Mouse (Mus musculus) left cerebral cortex, adult 8-10 months (tissue): Measurements from ENCODE around the gene Washc2. TPM values are rescaled to one million over a fixed set of nuclear protein-coding genes. Genes with fewer than 3 reads are reported as not detected.

Experiments
- DNase-seq, 2 experiments: peaks; one replicate each; pipeline ENCODE4 v3.0.0; 2022; ENCODE audit warnings: low spot score in 2 of 2
- total RNA-seq, 4 experiments: library from RNA; stranded (reverse); gene quantifications; 2 replicates each; pipeline ENCODE4 v1.2.4; 2022

The Washc2 gene
- total RNA-seq, 4 experiments from 2014 or later: 88.3 to 108 (median 95.9) TPM

DNA sequence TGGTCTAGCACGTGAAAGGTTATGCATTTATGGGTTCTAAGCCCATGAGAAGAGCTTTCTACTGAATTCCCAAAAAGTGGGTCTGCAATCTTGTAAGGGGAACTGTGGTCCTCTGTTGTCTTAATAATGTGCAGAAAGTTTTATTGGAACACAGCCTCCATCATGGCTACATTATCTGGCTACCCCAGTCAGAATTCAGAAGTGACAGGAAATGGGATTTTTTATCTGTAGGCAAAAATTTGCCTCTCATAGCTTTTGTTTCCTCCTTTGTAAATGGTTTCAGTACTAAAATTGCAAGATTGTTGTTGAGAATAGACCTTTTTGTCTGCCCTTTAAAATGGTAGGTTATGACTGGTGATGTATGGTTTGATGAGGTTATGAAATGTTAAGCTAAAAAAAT, 55.0 kb downstream of the Washc2 start:
- no peak for DNase-seq

DNA sequence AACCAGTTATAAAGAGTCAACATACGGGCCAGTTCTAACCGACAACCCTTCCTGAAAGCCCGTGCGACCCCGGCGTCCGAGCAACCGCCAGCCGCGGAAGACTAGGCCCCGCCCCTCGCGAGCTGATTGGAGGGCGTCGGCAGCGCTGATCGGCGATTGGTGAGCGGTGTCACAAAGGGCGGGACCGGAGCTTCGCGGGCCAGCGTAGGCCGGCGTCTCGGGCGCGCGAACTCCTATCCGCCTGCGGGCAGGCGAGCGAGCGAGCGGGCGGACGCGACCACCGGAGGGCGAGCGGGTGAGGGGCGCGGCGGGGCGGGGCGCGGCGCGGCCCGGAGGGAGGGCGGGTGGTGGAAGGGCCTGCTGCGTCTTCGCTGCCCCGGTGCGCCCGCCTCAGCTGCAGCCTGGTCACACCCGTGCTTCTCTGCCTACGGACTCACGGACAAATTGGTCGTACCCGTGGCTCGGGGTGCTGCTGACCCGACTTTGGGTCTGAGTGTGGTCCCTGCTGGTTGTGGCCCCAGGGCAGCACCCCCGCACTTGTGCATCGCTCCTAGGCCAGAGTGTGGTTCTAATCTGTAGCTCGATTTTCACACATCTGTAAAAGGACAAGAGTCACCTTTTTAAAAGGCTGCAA, 56.3 kb downstream of the Washc2 start, which contains the start of gene Zfand4:
TSS of gene Zfand4 (plus strand) at position 205 of the 634 bp plus-strand sequence.
- peak; percentile 77 to 87 for DNase-seq

DNA sequence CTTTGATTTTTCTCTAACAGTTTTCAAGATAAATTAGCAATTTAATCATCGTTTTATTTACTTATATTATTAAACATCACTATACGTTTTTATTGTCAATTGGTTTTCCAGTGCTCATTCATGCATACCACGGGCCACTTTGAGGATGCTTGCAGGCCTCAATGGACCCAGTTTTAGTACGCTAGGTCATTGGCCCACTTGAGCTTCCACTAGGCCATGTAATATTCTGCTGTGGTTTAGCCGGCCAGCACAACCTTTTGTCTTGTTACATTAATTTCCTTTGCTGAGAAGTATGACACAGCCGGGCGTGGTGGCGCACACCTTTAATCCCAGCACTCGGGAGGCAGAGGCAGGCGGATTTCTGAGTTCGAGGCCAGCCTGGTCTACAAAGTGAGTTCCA, 57.0 kb downstream of the Washc2 start:
- no peak for DNase-seq

DNA sequence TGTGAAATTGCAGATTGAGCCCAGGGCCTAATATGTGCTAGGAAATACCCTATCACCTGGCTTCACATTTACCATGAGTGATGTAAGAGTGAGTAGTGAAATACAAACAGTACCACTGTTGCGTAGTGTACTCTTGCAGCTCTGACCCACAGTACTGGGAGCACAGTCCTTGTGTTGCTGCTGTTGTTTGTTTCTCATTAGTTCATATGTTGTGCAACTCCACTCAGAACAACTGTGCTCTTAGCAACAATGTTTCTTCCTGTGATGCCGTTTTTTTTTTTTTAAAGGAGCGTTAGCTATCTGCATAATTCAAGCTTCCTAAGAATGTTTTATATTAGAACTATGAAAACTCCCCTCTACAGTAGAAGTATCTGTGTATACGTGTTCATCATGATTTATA, 57.8 kb downstream of the Washc2 start:
- no peak for DNase-seq

DNA sequence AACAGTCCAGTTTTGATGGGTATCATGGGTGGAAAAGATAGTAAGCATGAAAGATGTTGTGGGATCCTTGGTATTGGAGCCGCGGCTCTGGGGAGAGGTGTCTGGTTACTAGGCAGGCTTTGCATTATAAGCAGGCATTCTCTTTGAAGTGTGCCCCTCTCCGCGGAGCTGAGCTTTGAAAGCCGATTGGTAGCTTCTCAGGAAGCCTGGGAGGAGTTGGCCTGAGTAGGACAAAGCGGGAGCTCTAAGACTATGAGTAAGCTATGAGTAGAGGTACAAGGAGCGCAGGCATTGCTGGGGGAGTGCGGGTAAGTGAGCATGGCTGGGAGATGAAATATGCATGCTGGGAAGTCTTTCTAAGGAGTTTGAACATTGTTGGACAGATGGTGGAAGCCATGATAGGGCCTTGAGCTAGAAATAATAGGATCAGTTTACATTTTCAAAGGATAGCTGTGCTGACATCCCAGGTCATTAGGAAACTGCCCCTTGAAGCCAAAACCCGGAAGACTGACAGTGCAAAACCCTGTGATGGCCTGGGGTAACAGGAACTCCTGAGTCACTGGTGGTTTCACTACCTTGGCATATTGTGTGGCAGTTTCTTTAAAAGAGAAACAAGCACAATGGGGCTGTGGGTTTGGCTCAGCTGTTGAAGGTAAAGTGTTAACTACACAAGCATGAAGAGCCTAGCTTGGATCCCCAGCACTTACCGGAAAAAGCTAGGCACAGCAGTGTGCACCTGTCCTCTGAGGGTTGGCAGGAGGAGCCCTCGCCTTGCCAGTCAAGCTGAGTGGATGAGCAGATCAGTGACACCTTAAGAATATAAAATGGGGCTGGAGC, 58.7 kb downstream of the Washc2 start:
- DNase-seq: no peak

DNA sequence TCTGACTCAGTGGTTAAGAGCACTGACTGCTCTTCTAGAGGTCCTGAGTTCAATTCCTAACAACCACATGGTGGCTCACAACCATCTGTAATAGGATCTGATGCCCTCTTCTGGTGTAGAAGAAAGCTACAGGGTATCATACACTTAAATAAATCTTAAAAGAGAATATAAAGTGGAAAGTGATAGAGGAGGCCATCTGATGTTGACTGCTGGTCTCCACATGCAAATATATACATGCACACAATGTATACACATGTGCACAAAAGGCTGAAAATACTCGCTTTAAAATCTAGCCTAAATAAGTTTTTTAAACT, 59.2 kb downstream of the Washc2 start:
- no peak for DNase-seq

DNA sequence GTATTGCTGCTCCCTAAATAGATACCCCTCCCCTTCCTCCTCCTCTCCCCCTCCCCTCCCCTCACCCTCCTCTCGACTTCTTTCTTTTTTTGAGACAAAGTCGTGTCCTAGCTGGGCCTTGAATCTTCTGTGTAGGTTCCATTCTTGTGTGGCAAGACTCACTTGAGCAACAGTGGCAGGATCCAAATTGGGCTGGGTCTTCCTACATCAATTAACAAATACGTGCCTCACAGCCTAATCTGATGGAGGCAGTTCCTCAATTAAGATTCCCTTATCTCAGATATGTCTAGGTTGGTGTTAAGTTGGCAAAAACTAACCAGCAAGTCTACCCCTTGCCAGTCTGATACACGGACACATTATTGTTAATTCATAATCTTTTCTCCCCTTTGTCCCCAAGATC, 67.9 kb downstream of the Washc2 start:
- no peak for DNase-seq

DNA sequence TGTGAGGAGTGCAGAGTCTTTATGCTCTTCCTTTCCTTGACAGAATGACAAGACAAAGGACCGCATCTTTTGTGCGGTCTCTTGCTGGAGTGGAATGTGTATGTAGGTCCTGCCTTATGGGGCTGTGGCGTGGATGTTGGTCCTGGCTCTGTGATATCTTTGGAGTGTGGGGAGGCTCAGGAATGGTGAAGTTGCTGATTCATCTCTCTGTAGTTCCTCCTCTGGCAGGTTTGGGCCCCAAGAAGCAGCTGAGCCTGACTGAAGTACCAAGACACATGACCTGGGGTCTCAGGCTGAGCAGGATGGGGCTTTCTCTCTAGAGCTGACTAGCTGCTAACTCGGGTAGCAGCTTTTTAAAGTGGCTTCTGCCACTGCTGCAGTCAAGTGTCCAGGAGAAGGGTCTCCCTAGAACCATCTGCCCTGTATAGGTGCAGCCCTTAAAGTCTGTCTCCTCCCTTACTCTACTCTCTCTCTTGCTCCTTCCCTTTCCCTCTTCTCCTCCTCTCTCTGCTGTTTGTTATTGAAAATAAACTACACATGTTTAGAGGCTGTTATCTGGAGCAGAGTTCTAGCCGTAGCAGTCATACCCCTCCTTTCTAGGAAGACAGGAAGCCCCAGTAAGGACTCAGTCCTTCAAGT, 71.0 kb downstream of the Washc2 start:
- DNase-seq: no peak

DNA sequence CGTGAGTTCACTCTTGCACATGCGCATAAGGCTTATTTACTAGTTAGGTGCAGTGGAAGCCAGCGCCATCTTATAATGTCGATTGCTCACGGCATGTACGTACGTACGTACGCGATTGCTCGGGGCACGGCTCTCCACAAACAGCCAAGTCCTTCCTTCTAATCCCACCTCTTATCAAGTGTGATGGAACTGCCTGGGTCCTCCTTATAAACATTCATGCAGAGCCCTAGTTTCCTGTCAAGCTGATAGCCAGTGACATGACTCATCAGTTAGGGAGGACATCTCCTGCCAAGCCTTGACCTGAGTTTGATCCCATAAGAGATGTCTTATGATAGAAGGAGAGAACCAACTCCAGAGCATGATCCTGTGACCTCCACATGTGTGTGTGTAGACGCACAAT, 73.2 kb downstream of the Washc2 start:
- no peak for DNase-seq

DNA sequence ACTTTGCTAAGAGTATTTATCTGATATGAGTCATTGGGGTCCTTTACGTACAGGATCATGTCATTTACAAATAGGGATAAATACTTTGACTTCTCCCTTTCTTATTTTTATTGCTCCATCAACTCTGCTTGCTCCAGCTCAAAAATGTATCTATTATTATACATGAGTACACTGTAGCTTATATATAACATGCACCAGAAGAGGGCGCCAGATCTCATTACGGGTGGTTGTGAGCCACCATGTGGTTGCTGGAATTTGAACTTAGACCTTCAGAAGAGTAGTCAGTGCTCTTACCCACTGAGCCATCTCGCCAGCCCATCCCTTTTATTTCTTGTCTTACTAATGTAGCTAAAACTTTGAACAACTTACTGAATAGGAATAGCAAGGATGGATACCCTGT, 74.7 kb downstream of the Washc2 start:
- no peak for DNase-seq

DNA sequence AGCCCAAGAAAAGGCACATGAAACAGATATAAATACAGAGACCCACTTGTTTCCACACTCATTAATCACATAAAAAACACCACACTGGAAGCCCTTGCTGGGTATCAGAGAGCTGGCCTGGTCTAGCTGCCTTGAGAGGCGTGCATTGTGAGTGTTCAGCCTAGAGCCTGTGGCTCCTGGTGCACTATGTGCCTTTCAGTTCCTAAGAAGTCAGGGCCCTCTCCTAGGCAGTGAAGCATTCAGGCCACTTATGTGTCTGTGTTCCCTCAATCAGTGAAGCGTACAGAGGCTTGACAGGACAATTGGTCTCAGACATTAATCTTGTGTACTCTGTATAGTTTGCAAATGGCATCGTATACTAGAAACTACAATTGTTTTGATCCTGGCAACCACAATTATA, 75.4 kb downstream of the Washc2 start:
- DNase-seq: no peak

DNA sequence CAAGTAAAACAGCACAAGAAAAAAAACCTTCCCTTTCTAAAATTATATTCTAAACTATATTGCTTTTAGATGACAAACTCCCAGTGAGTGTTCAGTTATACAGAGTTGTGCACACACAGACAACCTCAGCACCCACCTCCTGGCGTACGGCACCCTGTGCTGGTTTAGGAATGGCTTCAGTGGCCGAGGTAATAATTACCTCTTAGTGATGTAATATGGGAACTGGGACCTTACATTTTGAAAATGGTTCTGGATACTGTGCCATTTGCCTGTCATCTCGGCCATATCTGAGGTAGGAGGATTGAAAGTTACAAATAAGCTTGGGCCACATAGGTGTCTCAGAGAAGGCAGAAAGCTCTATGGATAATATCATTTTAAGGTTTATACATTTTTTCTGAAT, 78.5 kb downstream of the Washc2 start:
- no peak for DNase-seq

DNA sequence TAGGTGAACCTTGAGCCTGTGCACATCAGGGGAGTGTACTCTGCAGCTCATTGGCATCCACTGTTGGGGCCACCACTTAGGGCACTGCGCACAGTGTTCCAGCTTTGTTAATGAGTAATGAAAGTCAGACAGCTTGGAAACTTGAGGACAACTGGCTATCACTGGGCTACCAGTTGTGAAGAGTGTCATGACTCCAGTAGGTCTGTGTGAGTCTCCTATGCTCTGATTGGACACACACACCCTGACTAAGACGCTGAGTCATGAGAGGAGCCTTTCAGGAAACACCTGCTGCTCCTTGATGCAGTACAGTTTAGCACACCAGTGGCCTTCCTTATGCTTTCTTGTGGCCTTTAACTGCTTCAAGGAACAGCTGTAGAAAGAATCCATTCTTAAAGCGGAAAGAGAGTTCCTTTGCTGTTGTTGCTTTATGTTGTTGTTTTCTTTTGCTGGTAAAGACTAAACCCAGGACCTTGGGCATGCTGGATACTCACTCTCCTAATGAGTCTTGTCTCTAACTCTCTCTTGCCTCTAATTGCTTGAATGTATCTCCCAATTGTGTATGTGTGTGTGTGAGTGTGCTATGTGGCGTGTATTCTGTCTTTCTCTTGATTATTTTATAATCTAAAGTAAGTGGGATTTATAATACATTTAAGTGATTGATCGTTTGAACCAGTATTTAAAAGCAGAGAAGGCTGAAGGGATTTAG, 79.2 kb downstream of the Washc2 start:
- DNase-seq: no peak

DNA sequence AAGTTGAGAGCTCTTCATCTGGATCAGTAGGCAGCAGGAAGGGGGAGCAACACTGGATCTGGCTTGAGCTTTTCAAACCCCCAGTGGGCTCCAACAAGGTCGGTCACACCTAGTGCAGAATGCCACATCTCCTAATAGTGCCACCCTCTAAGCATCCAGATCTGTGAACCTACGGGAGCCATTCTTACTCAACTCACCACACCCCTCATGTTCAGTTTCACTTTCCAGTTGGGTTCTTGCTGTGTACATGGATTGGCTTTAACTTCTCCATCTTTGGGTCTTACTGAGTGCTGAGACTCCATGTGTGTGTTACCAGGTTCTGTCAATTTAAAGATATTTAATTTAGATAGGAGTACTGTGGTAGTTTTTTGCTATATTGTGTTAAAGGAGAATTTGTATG, 103.6 kb downstream of the Washc2 start:
- no peak for DNase-seq

Other genes with a start within 250 kb of the Washc2 start
- 100 to 1,000 TPM in 1 of 4 experiments, 10 to 100 TPM in 3; 91.7 to 106 (median 98.0) TPM for gene Plxnd1, start 213.0 kb upstream of the Washc2 start, total RNA-seq
- gene Tmcc1, start 14.6 kb upstream of the Washc2 start, total RNA-seq: 10 to 100 TPM; 65.1 to 76.5 (median 75.6) TPM
- 10 to 100 TPM; 10.2 to 13.8 (median 11.9) TPM for gene Zfand4, start 56.2 kb downstream of the Washc2 start, total RNA-seq
- gene March8, start 130.0 kb downstream of the Washc2 start, total RNA-seq: 10 to 100 TPM; 45.8 to 58.4 (median 53.3) TPM